Mouse (Mus musculus) midbrain, embryonic 12.5 days (tissue): ENCODE results near the gene Epb41l4b. TPM values are rescaled to one million over a fixed set of nuclear protein-coding genes. Genes with fewer than 3 reads are reported as not detected.

ENCODE experiments used
- ATAC-seq: fragments of 200-750 bp; cut with Nextera tagmentation; 2 replicates; pipeline ENCODE4 v1.8.0; 2017; ENCODE audit warnings: low read depth, moderate TSS enrichment, moderate library complexity; ENCODE audit not compliant: low FRiP score
- H3K27ac ChIP-seq: fragments of 300-500 bp; sonication (generic); replicated peaks from 2 replicates; pipeline ENCODE4 v1.5.1; 2016; ENCODE audit warnings: mild to moderate bottlenecking
- H3K27me3 ChIP-seq: fragments of 300-500 bp; sonication (generic); 2 replicates; pipeline ENCODE4 v1.6.1; 2016; ENCODE audit warnings: mild to moderate bottlenecking
- H3K36me3 ChIP-seq: fragments of 300-500 bp; sonication (generic); 2 replicates; pipeline ENCODE4 v1.6.1; 2016
- H3K4me1 ChIP-seq: fragments of 300-500 bp; sonication (generic); 2 replicates; pipeline ENCODE4 v1.6.1; 2016
- H3K4me2 ChIP-seq: fragments of 300-500 bp; sonication (generic); replicated peaks from 2 replicates; pipeline ENCODE4 v1.6.1; 2016; ENCODE audit warnings: mild to moderate bottlenecking, moderate library complexity
- H3K4me3 ChIP-seq: fragments of 300-500 bp; sonication (generic); 2 replicates; pipeline ENCODE4 v1.5.1; 2016; ENCODE audit warnings: mild to moderate bottlenecking
- H3K9ac ChIP-seq: fragments of 300-500 bp; sonication (generic); replicated peaks from 2 replicates; pipeline ENCODE4 v1.6.1; 2016; ENCODE audit warnings: mild to moderate bottlenecking, moderate library complexity
- H3K9me3 ChIP-seq: fragments of 300-500 bp; sonication (generic); 2 replicates; pipeline ENCODE4 v1.6.1; 2016; ENCODE audit warnings: mild to moderate bottlenecking
- WGBS: fragments of 180-500 bp; shearing (Covaris S2); methylation state at CpG from one replicate; pipeline ENCODE4 v1.1.7; 2016; 5-methylcytosine and 5-hydroxymethylcytosine counted together
- polyA plus RNA-seq: library from polyadenylated mRNA; unstranded; fragments of >200 nt; fragmentation: Nextera tagmentation; extraction: Ambion mirVana; gene quantifications from 2 replicates; pipeline ENCODE4 v1.2.1, GENCODE M21; 2016

Gene Epb41l4b
- polyA plus RNA-seq, 1 experiment from 2014 or later: 2.0 TPM

- Histone ChIP-seq H3K4me1 (peaks cover 7% of the 10 kb centered on the region; the same call in 1 of the 2 replicates), H3K9me3 (peaks cover 11% of the 10 kb centered on the region; the same call in 1 of the 2 replicates), H3K9ac (no peak overlapping the region), H3K27ac (no peak overlapping the region), H3K36me3 (no peaks in the 10 kb centered on the region), H3K27me3 (peaks cover 28% of the 10 kb centered on the region), H3K4me2 (no peak overlapping the region), H3K4me3 (no peak overlapping the region)
- no peak for ATAC-seq
- 89% methylated on average over 2 of the region's 2 CpGs for WGBS
Observed at GRCm38 (mm10) chr4:56991951-56992350, 151.3 kb downstream of the Epb41l4b start.

DNA sequence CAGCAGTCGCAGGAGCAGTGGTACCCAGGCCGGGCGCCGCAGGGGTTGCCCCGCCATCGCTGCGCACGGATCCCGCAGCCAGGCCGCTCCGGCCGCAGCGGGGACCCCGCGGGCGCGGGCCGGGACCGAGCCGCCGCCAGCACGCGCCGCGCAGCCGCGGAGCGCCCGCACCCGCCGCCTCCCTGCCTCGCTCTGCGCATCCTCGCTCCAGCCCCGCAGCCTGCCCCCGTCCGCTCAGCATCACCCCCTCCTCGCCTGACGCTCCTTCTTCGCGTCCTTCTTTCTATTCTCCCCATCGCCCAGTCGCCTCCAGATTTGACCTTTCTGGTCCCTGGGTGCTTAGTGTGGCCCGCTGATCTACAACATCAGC, 153.0 kb downstream of the Epb41l4b start, which contains the start of gene Frrs1l:
TSS of gene Frrs1l (minus strand) at position 177 of the 370 bp plus-strand sequence.
- Histone ChIP-seq H3K9me3 (peaks cover 5% of the 10 kb centered on the region; the same call in 1 of the 2 replicates), H3K27ac (0 out of 2 replicates have a peak within 1 kb of the TSS, but pooled peaks have one; percentile 5), H3K4me2 (peak within 1 kb of the TSS; percentile 92), H3K36me3 (no peaks in the 10 kb centered on the region), H3K4me3 (peak within 1 kb of the TSS; percentile 73), H3K4me1 (peaks cover 7% of the 10 kb centered on the region; the same call in 1 of the 2 replicates), H3K9ac (peak within 1 kb of the TSS; percentile 75), H3K27me3 (peaks cover 28% of the 10 kb centered on the region)
- peak; percentile 84 for ATAC-seq
- WGBS: under 1% methylated on average over 36 of the region's 44 CpGs

GRCm38 (mm10) chr4:56989431-56990214, 153.6 kb downstream of the Epb41l4b start:
- Histone ChIP-seq H3K9ac (peak overlapping the region; percentile 75), H3K4me1 (peaks cover 7% of the 10 kb centered on the region; the same call in 1 of the 2 replicates), H3K27ac (no peak overlapping the region), H3K4me3 (peak overlapping the region; percentile 73), H3K9me3 (peaks cover 5% of the 10 kb centered on the region; the same call in 1 of the 2 replicates), H3K27me3 (peaks cover 28% of the 10 kb centered on the region), H3K36me3 (no peaks in the 10 kb centered on the region), H3K4me2 (peak overlapping the region; percentile 92)
- WGBS: 1% methylated on average over 44 of the region's 45 CpGs
- ATAC-seq: peak; percentile 78

DNA sequence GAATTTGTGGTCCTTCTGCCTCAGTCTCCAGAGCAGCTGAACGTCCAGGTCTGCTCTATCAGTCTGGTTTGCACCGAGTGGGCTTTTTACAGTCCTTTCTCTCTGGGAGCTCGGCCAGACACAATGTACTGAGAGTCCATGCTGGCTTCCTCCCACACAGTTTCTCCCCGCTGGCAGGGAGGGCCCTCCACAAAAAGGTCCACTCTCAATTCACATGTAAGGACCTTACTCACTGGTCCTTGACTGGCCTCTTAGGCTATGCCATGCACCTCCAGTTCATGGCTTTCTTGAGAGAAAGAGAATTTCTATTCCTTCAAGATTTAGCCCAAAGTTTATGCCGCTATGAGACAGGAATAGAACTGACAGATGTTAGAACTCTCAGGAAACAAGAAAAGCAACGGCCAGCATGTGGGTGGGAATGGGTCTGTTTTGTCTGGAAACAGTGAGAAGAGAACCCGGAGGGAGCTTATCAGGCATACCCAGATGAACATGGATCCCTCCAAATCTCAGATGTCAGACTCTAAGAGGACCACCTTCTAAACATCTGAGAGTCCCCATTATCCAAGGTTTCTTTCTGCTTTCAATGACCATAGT, 177.6 kb downstream of the Epb41l4b start:
- H3K36me3 ChIP-seq: peaks cover 6% of the 10 kb centered on the region; the same call in 1 of the 2 replicates
- 81% methylated on average over 7 of the region's 7 CpGs for WGBS

DNA sequence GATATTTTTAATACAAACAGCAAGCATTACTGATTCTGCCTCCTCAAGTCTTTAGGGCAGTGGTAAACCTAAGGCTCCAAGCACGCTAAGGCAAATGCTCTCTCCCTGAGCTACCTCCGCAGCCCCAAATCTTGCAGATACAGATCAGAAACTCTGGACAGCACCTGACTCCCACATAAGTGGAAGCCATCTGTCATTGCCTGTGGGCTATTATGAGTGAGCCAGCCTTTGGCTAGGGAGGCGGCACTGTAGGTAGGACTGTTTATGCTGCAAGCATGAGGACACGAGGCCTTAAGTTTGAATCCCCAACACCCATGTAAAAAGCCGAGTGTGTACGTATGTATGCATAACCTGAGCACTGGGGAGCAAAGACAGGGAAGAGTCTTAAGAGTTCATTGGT, 179.6 kb downstream of the Epb41l4b start:
- WGBS: 94% methylated on average over 6 of the region's 6 CpGs
- no peak overlapping the region for H3K4me3 ChIP-seq
- no peak overlapping the region for H3K9ac ChIP-seq
- no peaks in the 10 kb centered on the region for H3K27me3 ChIP-seq
- H3K27ac ChIP-seq: no peak overlapping the region
- no peaks in the 10 kb centered on the region for H3K9me3 ChIP-seq
- no peak overlapping the region for H3K4me2 ChIP-seq
- ATAC-seq: no peak
- H3K4me1 ChIP-seq: no peaks in the 10 kb centered on the region
- H3K36me3 ChIP-seq: peaks cover 6% of the 10 kb centered on the region; the same call in 1 of the 2 replicates

More for the DNA sequence above, 177.6 kb downstream of the Epb41l4b start:
- no peak overlapping the region for H3K4me3 ChIP-seq
- H3K27me3 ChIP-seq: no peaks in the 10 kb centered on the region
- no peak overlapping the region for H3K27ac ChIP-seq
- no peak overlapping the region for H3K9ac ChIP-seq
- H3K4me2 ChIP-seq: no peak overlapping the region
- ATAC-seq: no peak
- H3K4me1 ChIP-seq: no peaks in the 10 kb centered on the region
- H3K9me3 ChIP-seq: no peaks in the 10 kb centered on the region

GRCm38 (mm10) chr4:56961320-56961925, 181.8 kb downstream of the Epb41l4b start:
- Histone ChIP-seq H3K4me2 (no peak overlapping the region), H3K4me1 (no peaks in the 10 kb centered on the region), H3K27me3 (no peaks in the 10 kb centered on the region), H3K36me3 (no peaks in the 10 kb centered on the region), H3K9me3 (no peaks in the 10 kb centered on the region), H3K4me3 (no peak overlapping the region), H3K27ac (no peak overlapping the region), H3K9ac (no peak overlapping the region)
- WGBS: 86% methylated on average over 12 of the region's 12 CpGs
- ATAC-seq: no peak

GRCm38 (mm10) chr4:56957518-56957917, 185.7 kb downstream of the Epb41l4b start:
- H3K27me3 ChIP-seq: no peaks in the 10 kb centered on the region
- ATAC-seq: no peak
- H3K9ac ChIP-seq: no peak overlapping the region
- no peak overlapping the region for H3K4me3 ChIP-seq
- no peak overlapping the region for H3K27ac ChIP-seq
- H3K36me3 ChIP-seq: no peaks in the 10 kb centered on the region
- no peaks in the 10 kb centered on the region for H3K9me3 ChIP-seq
- WGBS: 74% methylated on average over 9 of the region's 9 CpGs
- no peaks in the 10 kb centered on the region for H3K4me1 ChIP-seq
- H3K4me2 ChIP-seq: no peak overlapping the region

- no peak for ATAC-seq
- 63% methylated on average over 6 of the region's 6 CpGs for WGBS
- no peak overlapping the region for H3K4me3 ChIP-seq
- H3K27me3 ChIP-seq: no peaks in the 10 kb centered on the region
- H3K4me1 ChIP-seq: no peaks in the 10 kb centered on the region
- H3K4me2 ChIP-seq: no peak overlapping the region
- no peak overlapping the region for H3K9ac ChIP-seq
- H3K36me3 ChIP-seq: no peaks in the 10 kb centered on the region
- H3K9me3 ChIP-seq: no peaks in the 10 kb centered on the region
- no peak overlapping the region for H3K27ac ChIP-seq
Observed at GRCm38 (mm10) chr4:56953235-56953634, 190.0 kb downstream of the Epb41l4b start.

DNA sequence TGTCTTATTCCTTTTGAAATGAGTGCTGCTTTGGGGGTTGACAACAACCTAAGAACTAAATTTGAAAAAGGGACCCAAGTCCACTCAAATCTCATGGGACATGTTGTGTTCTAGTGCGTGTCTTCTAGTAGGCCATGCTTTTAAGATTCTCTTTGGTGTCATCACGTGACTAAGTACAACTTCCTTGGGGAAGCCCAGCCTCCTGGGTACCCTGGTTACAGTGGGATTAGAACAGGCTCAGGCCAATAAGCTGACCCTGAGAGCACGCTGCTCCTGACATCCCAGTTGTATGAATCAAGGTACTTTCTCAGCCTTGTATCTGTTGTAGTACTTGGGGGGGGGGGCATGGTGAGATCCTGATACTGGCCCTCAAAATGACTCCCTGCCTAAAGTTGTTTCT, 191.5 kb downstream of the Epb41l4b start:
- no peaks in the 10 kb centered on the region for H3K27me3 ChIP-seq
- H3K9me3 ChIP-seq: no peaks in the 10 kb centered on the region
- no peak overlapping the region for H3K4me2 ChIP-seq
- 83% methylated on average over 3 of the region's 3 CpGs for WGBS
- ATAC-seq: no peak
- no peaks in the 10 kb centered on the region for H3K4me1 ChIP-seq
- no peaks in the 10 kb centered on the region for H3K36me3 ChIP-seq
- H3K4me3 ChIP-seq: no peak overlapping the region
- no peak overlapping the region for H3K27ac ChIP-seq
- H3K9ac ChIP-seq: no peak overlapping the region

GRCm38 (mm10) chr4:56949494-56949893, 193.7 kb downstream of the Epb41l4b start:
- no peaks in the 10 kb centered on the region for H3K36me3 ChIP-seq
- H3K9ac ChIP-seq: no peak overlapping the region
- no peaks in the 10 kb centered on the region for H3K9me3 ChIP-seq
- peaks cover 18% of the 10 kb centered on the region for H3K4me1 ChIP-seq
- H3K27ac ChIP-seq: no peak overlapping the region
- WGBS: 65% methylated on average over 6 of the region's 6 CpGs
- H3K27me3 ChIP-seq: no peaks in the 10 kb centered on the region; the same call in 1 of the 2 replicates
- no peak overlapping the region for H3K4me3 ChIP-seq
- ATAC-seq: no peak
- H3K4me2 ChIP-seq: no peak overlapping the region

GRCm38 (mm10) chr4:56946641-56947640, 196.3 kb downstream of the Epb41l4b start, which contains the start of gene Tmem245:
Tmem245 (minus strand) TSS chr4:56947437.
- ATAC-seq: peak; percentile 96
- Histone ChIP-seq H3K9me3 (no peaks in the 10 kb centered on the region), H3K4me3 (peak within 1 kb of the TSS; percentile 87), H3K4me1 (peaks cover 39% of the 10 kb centered on the region), H3K27me3 (no peaks in the 10 kb centered on the region; the same call in 1 of the 2 replicates), H3K36me3 (no peaks in the 10 kb centered on the region), H3K4me2 (peak within 1 kb of the TSS; percentile 95), H3K9ac (peak within 1 kb of the TSS; percentile 74), H3K27ac (peak within 1 kb of the TSS; percentile 82)
- WGBS: under 1% methylated on average over 106 of the region's 107 CpGs
